Mouse (Mus musculus): Measurements from ENCODE around the gene BC051019.

DNA sequence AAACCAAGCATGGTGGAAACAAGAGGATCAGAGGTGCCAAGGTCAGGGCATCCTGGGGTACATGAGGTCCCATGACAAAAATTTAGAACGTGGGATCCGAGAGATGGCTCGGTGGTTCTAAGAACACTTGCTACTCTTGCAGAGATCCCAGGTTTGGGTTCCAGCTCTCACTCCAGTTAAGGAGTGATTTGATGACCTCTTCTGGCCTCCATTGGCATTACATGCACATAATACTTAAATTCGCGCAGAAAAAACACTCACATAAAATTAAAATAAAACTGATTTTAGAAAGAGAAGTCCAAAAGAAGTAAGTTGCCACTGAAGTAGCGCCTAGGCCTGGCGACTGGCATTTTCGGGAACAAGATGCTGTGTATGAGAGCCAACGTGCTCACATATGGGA, 4.4 kb downstream of the BC051019 start:
- TF ChIP-seq CTCF (IDR thresholded peaks at IDR 0.05; ENCODE audit: low read depth) = peak; percentile 50
- no peak for TF ChIP-seq EP300 (IDR thresholded peaks at IDR 0.05; ENCODE audit: low read depth)
